Mouse (Mus musculus) hindbrain, embryonic 10.5 days (tissue): ENCODE data around the gene Agrp. TPM values are rescaled to one million over a fixed set of nuclear protein-coding genes. Genes with fewer than 3 reads are reported as not detected.
A peak's percentile ranks its signal among the peaks of the same experiment; 100 is the strongest.
"Not testable (repeated sequence)": the region's sequence is repeated elsewhere in the genome, so short reads cannot be mapped to it uniquely, and the experiment has no call there.

Source experiments
- DNase-seq: peaks from one replicate; pipeline ENCODE4 v3.0.0-alpha.2; 2017; ENCODE audit warnings: low spot score
- H3K27ac ChIP-seq: fragments of 300-500 bp; sonication (generic); 2 replicates; pipeline ENCODE4 v1.5.1; 2016; ENCODE audit warnings: mild to moderate bottlenecking, moderate library complexity
- H3K27me3 ChIP-seq: fragments of 300-500 bp; sonication (generic); 2 replicates; pipeline ENCODE4 v1.6.1; 2016; ENCODE audit warnings: mild to moderate bottlenecking; ENCODE audit not compliant: poor library complexity, insufficient read depth, severe bottlenecking
- H3K36me3 ChIP-seq: fragments of 300-500 bp; sonication (generic); 2 replicates; pipeline ENCODE4 v1.6.1; 2016; ENCODE audit warnings: mild to moderate bottlenecking, moderate library complexity
- H3K4me1 ChIP-seq: fragments of 300-500 bp; sonication (generic); replicated peaks from 2 replicates; pipeline ENCODE4 v1.6.1; 2016; ENCODE audit warnings: mild to moderate bottlenecking
- H3K4me3 ChIP-seq: fragments of 300-500 bp; sonication (generic); 2 replicates; pipeline ENCODE4 v1.5.1; 2016; ENCODE audit warnings: mild to moderate bottlenecking, moderate library complexity
- H3K9me3 ChIP-seq: fragments of 300-500 bp; sonication (generic); 2 replicates; pipeline ENCODE4 v1.6.1; 2016; ENCODE audit warnings: mild to moderate bottlenecking, moderate library complexity
- WGBS: fragments of 180-500 bp; shearing (Covaris S2); methylation state at CpG from one replicate; pipeline ENCODE4 v1.1.7; 2016; 5-methylcytosine and 5-hydroxymethylcytosine counted together
- polyA plus RNA-seq: library from polyadenylated mRNA; unstranded; fragments of >200 nt; fragmentation: Nextera tagmentation; extraction: Ambion mirVana; gene quantifications from 2 replicates; pipeline ENCODE4 v1.2.1, GENCODE M21; 2016

Agrp gene
- polyA plus RNA-seq, 1 experiment from 2014 or later: 0.73 TPM

DNA sequence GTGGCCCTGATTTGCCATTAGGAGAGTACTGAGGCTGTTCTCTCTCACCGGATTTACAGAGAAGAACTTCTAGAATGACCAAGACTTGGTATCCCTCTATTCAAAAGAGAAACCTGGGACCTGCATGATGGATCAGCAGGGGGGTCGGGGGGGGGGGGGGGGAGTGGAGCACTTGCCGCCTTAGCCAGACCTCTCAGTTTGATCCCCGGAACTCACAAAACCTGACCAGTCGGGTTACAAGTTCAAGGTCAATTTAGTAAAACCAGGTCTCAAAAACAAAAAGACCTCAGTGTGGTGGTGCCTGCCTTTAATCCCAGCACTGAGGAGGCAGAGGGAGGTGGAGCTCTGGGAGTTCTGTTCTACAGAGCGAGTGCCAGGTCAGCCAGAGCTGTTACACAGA is 62.5 kb downstream of the Agrp start:
- H3K4me3 ChIP-seq: no peak overlapping the region
- no peak for DNase-seq
- H3K36me3 ChIP-seq: no peaks in the 10 kb centered on the region
- H3K27ac ChIP-seq: no peak overlapping the region
- H3K9me3 ChIP-seq: no peaks in the 10 kb centered on the region
- WGBS: 39% methylated on average over 6 of the region's 6 CpGs
- H3K27me3 ChIP-seq: no peaks in the 10 kb centered on the region
- H3K4me1 ChIP-seq: no peaks in the 10 kb centered on the region

DNA sequence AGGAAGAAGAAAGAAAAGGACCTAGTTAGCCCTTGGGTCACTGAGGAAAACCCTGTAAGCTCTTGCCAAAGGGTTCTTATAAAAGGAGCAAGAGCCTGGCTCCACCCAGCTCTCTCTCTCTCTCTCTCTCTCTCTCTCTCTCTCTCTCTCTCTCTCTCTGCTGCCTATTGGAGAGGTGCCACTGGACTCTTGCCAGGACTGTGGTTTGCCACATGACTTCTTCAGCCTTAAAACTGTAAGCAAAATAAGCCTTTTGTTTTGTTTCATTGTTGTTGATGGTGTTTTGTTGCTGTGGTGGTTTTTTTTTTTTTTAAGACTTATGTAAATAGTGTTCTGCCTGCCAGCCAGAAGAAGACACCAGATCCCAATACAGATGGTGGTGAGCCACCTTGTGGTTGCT is 63.8 kb downstream of the Agrp start:
- no peaks in the 10 kb centered on the region for H3K4me1 ChIP-seq
- no peaks in the 10 kb centered on the region for H3K36me3 ChIP-seq
- DNase-seq: no peak
- H3K27ac ChIP-seq: no peak overlapping the region
- no peaks in the 10 kb centered on the region for H3K27me3 ChIP-seq
- no peak overlapping the region for H3K4me3 ChIP-seq
- H3K9me3 ChIP-seq: no peaks in the 10 kb centered on the region

DNA sequence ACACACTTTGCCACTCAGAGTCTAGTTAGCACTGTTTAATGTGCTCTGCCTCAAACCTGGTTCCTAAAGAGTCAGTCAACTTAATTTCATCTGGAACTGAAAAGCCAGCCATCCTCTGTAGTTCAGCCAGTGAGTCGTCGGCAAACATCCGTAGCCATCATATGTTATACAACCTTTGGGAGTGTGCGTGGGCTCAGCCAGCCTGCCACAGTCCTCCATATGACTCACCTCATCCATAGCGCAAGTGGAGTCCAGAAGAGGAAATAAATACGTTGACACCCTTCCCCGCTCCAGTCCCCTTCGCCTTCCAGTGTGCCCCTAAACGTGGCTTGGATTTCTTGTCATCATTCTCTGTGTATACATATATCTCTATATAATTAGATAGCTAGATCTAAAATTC is 65.4 kb downstream of the Agrp start:
- WGBS: 91% methylated on average over 9 of the region's 9 CpGs

DNA sequence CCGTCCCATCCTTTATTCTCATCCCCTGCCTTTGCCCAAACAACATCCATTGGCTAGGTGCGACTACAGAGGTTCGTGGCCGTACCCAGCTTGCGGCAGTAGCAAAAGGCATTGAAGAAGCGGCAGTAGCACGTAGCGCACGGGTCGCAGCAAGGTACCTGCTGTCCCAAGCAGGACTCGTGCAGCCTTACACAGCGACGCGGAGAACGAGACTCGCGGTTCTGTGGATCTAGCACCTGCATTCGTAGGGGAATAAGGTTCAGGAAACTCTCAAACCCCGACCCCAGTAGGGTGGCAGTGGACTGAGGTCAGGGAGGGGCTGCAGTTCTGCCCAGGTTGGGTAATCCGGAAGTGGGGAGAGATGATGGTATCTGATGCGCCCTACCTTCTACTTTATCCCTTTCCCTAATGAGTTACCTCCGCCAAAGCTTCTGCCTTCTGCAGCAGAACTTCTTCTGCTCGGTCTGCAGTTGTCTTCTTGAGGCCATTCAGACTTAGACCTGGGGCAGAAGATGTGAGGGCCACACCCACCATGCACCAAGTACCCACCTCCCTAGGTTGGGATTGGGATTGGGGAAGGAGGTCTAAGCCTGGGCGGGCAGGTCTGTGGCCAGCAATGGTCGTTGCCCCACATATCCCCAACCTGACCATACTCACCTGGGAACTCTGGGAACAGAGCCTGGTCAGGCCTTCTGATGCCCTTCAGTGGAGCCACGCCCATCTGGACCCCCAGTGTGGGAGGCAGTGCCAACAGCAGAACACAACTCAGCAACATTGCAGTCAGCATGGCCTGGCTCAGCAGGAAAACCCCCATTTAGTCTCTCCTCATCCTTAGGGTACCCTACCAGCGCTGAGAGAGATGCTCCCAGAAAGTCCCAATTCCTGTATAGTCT is 70.2 kb downstream of the Agrp start:
- Histone ChIP-seq H3K4me1 (peaks cover 37% of the 10 kb centered on the region), H3K9me3 (no peaks in the 10 kb centered on the region), H3K27ac (peak overlapping the region; percentile 89), H3K36me3 (no peaks in the 10 kb centered on the region), H3K27me3 (peaks cover 11% of the 10 kb centered on the region), H3K4me3 (peak overlapping the region; percentile 94)
- WGBS: 26% methylated on average over 27 of the region's 27 CpGs
- no peak for DNase-seq

More for the DNA sequence above, 65.4 kb downstream of the Agrp start:
- Histone ChIP-seq H3K4me1 (peaks cover 9% of the 10 kb centered on the region), H3K27me3 (peaks cover 11% of the 10 kb centered on the region), H3K27ac (no peak overlapping the region), H3K36me3 (no peaks in the 10 kb centered on the region), H3K9me3 (no peaks in the 10 kb centered on the region), H3K4me3 (no peak overlapping the region)
- no peak for DNase-seq

DNA sequence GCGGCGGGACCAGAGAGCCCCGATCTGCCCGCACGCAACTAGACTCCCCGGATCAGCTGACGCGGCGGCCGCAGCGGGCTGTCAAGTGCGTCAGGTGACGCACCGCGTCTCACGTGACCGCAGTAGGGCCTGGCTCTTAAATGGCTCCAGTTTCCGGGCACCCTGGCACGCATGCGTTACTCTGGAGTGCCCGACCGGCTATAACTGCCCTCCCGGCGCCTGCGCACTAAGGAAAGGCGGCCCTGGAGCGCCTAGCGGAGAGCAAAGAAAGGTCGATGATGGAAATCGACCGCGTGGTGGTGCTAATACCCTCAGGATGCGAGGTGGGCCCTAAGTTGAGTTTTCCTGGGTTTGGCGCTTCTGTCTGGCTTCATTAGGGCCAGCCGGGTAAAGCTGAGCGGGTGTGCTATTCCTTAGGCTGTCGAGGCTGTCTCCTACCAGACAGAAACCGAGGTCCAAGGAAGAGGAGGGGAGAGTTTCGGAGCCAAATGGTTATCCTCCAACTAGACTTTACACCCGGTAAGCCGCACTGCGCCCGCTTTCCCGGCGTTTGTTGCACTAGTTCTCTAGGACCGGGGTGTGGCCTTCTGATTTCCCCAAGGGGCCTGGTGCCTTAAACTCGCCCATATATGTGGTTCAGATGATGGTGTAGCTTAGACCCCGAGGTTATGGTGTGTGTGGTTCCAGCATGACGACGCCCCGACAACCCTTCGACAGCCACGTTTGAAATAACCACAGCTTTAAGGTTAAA is 71.1 kb downstream of the Agrp start, which contains the start of gene Atp6v0d1:
TSS of gene Atp6v0d1 (minus strand) at position 96 of the 751 bp plus-strand sequence.
- H3K36me3 ChIP-seq: no peaks in the 10 kb centered on the region
- peak within 1 kb of the TSS; percentile 94 for H3K4me3 ChIP-seq
- H3K4me1 ChIP-seq: peaks cover 37% of the 10 kb centered on the region
- 4% methylated on average over 53 of the region's 53 CpGs for WGBS
- no peaks in the 10 kb centered on the region for H3K9me3 ChIP-seq
- DNase-seq: peak; percentile 100
- peak within 1 kb of the TSS; percentile 89 for H3K27ac ChIP-seq
- H3K27me3 ChIP-seq: peaks cover 11% of the 10 kb centered on the region

DNA sequence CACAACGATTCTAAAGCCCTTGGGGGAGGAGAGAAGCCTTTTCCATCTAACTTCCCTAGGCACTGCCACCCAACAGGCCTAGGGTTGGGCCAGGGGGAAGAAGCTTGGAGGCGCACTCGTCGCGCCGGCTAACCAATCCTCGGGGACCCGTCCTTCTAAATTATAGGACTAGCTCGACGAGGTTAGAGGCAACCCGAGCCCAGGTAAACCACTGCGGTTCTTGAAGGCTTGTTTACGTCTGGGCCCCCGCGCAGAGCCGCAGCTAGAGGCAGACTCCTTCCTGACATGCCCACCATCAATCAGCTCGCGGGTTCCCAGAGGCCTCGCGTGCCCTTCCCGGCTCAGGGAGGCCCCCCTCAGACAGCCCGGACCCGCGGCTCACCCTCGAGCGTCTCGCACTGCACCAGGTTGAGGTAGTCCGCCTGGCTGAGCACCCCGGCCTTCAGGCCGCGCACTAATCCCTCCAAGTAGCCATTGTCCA is 71.8 kb downstream of the Agrp start:
- peaks cover 37% of the 10 kb centered on the region for H3K4me1 ChIP-seq
- H3K36me3 ChIP-seq: no peaks in the 10 kb centered on the region
- peak overlapping the region; percentile 89 for H3K27ac ChIP-seq
- H3K9me3 ChIP-seq: no peaks in the 10 kb centered on the region
- peak overlapping the region; percentile 94 for H3K4me3 ChIP-seq
- peaks cover 11% of the 10 kb centered on the region for H3K27me3 ChIP-seq
- under 1% methylated on average over 31 of the region's 31 CpGs for WGBS
- DNase-seq: no peak

DNA sequence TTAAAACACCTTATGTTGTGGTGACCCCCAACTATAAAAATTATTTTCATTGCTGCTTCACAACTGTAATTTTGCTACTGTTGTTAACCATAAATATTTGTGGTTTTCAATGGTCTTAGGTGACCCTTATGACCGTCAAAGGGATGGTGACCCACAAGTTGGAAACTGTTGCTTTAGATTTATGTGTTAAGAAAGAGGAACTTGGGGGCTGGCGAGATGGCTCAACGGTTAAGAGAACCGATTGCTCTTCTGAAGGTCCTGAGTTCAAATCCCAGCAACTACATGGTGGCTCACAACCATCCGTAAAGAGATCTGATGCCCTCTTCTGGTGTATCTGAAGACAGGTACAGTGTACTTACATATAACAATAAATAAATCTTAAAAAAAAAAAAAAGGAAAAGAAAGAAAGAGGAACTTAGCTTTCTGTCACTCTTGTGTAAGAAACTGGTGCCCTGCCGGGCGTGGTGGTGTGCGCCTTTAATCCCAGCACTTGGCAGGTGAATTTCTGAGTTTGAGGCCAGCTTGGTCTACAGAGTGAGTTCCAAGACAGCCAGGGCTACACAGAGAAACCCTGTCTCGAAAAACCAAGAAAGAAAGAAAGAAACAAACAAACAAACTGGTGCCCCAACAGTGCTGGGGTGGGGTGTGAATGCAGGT is 72.5 kb downstream of the Agrp start:
- not testable (repeated sequence) for H3K9me3 ChIP-seq, H3K36me3 ChIP-seq, H3K27ac ChIP-seq, DNase-seq
- Histone ChIP-seq H3K27me3 (peaks cover 11% of the 10 kb centered on the region), H3K4me1 (peaks cover 37% of the 10 kb centered on the region), H3K4me3 (peak overlapping the region; percentile 94)
- 88% methylated on average over 9 of the region's 9 CpGs for WGBS

DNA sequence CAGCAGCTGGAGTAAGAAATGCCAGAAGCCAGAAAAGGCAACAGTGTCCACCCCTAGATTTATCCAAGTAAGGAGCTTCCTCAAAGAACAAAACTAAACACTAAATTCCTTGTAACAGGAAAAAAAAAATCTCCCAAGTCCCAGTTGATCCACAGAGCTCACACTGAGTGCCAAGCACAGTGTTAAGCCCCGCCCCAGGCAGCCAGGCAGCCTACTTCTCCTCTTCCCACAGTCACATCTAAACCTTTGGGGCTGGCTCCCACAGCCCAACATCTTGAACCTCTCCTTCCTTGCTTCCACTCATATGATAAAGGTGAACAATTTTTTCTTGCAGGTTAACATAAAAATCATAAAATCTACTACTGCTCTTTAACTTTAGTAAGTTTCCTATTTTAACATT is 73.3 kb downstream of the Agrp start:
- Histone ChIP-seq H3K4me1 (peaks cover 37% of the 10 kb centered on the region), H3K36me3 (no peaks in the 10 kb centered on the region), H3K4me3 (no peak overlapping the region), H3K27ac (no peak overlapping the region), H3K9me3 (no peaks in the 10 kb centered on the region), H3K27me3 (peaks cover 11% of the 10 kb centered on the region)
- no peak for DNase-seq
- WGBS: 89% methylated on average over 1 of the region's 1 CpGs

DNA sequence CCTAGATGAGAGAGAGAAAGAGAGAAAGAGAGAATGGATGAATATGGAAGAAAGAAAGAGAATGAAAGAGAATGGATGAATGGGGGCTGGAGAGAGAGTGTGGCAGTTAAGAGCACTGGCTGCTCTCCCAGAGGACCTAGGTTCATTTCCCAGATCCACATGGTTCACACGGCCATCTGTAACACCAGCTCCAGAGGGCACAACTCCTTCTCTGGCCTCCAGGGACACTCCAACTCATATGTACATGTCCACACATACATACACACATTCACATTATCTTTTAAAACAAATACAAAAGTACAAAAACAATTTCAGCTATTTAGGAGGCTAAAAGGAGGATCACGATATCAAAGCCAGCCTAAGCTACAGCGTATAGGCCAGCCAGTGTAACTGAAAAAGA is 74.3 kb downstream of the Agrp start:
- 91% methylated on average over 3 of the region's 3 CpGs for WGBS
- no peak overlapping the region for H3K4me3 ChIP-seq

DNA sequence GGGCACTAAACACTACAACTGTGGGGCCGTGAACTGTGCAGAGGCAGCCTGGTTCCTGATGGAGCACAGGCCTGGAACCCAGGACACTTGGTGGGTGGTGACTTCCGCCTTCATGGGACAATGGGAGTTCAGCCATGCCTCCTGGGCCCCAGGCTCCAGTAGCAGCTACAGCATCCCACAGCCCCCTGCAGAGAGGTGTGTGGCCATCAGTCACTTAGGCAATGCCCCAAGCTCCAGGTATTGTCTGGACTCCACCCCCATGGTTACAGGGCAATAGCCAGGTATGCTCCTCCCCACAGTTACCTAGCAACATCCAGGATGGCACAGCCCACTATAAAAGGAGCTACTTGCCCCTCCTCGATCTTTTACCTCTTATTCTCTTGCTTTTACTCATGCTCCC is 82.0 kb downstream of the Agrp start:
- H3K4me1 ChIP-seq: no peaks in the 10 kb centered on the region; the same call in 1 of the 2 replicates
- no peak overlapping the region for H3K27ac ChIP-seq
- no peak for DNase-seq
- H3K27me3 ChIP-seq: no peaks in the 10 kb centered on the region
- H3K9me3 ChIP-seq: no peaks in the 10 kb centered on the region
- H3K4me3 ChIP-seq: no peak overlapping the region
- H3K36me3 ChIP-seq: peaks cover 1% of the 10 kb centered on the region
- 63% methylated on average over 3 of the region's 3 CpGs for WGBS

More for the DNA sequence above, 74.3 kb downstream of the Agrp start:
- H3K9me3 ChIP-seq: no peaks in the 10 kb centered on the region
- H3K27me3 ChIP-seq: peaks cover 7% of the 10 kb centered on the region
- no peaks in the 10 kb centered on the region; the same call in 1 of the 2 replicates for H3K36me3 ChIP-seq
- DNase-seq: no peak
- no peak overlapping the region for H3K27ac ChIP-seq
- peaks cover 37% of the 10 kb centered on the region for H3K4me1 ChIP-seq

DNA sequence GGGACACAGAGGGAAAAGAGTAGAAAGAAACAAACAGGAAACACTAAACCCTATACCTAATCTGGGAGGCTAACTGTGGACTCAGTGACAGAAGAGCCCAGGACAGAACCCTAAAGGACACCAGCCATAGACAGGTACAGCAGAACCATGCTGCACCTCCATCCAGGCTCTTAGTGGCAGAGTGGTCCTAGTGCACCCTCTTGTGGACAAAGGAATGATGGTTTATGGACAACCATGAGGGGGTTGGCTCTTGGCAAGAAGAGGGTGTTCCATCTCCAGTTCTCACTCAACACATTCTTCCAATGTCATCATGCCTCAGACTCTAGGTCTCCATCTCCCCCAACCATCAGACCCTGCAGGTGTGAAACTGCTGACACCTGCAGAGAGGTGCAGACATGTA is 83.1 kb downstream of the Agrp start:
- no peaks in the 10 kb centered on the region for H3K9me3 ChIP-seq
- H3K27ac ChIP-seq: no peak overlapping the region
- no peaks in the 10 kb centered on the region; the same call in 1 of the 2 replicates for H3K4me1 ChIP-seq
- no peaks in the 10 kb centered on the region for H3K27me3 ChIP-seq
- peak; percentile 44 for DNase-seq
- H3K4me3 ChIP-seq: no peak overlapping the region
- H3K36me3 ChIP-seq: peaks cover 5% of the 10 kb centered on the region

DNA sequence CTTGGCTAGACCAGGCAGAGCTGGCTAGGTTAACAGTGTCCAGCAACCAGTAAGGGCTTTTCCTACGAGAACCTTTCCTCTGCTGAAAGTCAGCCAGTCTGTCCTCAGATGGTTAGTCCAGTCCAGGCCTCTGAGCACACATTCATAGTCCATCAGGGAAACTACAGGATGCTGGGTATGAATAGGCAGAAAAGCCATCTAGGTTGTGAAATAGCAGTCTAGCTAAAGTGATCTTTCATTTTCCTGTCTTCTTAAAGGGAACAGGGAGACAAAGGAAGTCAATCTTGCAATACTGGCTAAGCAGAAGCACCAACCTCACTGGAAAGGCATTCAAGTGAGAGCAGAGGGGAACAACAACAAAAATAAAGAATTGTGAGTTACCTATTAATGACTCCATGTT is 84.4 kb downstream of the Agrp start:
- WGBS: 94% methylated on average over 1 of the region's 1 CpGs
- H3K27me3 ChIP-seq: no peaks in the 10 kb centered on the region
- H3K4me3 ChIP-seq: no peak overlapping the region
- H3K9me3 ChIP-seq: no peaks in the 10 kb centered on the region
- peaks cover 5% of the 10 kb centered on the region; the same call in 1 of the 2 replicates for H3K36me3 ChIP-seq
- DNase-seq: no peak
- H3K27ac ChIP-seq: no peak overlapping the region
- no peaks in the 10 kb centered on the region; the same call in 1 of the 2 replicates for H3K4me1 ChIP-seq
